Mouse (Mus musculus) liver, adult (tissue): ENCODE results near the gene Alg14.

ENCODE experiments used
- GATA4 ChIP-seq: IDR thresholded peaks from 2 replicates; pipeline ENCODE4 v1.6.1; 2014; ENCODE audit warnings: mild to moderate bottlenecking, low read length; ENCODE audit not compliant: insufficient replicate concordance

Alg14 gene

GRCm38 (mm10) chr3:121309896-121310714, 18.5 kb downstream of the Alg14 start:
- no peak for TF ChIP-seq GATA4

- no peak for TF ChIP-seq GATA4
Observed at GRCm38 (mm10) chr3:121312426-121312825, 20.9 kb downstream of the Alg14 start.

GRCm38 (mm10) chr3:121312979-121313378, 21.4 kb downstream of the Alg14 start:
- TF ChIP-seq GATA4, result no peak

- no peak for TF ChIP-seq GATA4
Observed at GRCm38 (mm10) chr3:121314149-121314548, 22.6 kb downstream of the Alg14 start.

GRCm38 (mm10) chr3:121315498-121315897, 23.9 kb downstream of the Alg14 start:
- no peak for TF ChIP-seq GATA4

GRCm38 (mm10) chr3:121319906-121320305, 28.3 kb downstream of the Alg14 start:
- TF ChIP-seq GATA4, result no peak

GRCm38 (mm10) chr3:121320896-121321295, 29.3 kb downstream of the Alg14 start:
- no peak for TF ChIP-seq GATA4

- TF ChIP-seq GATA4, result no peak
Observed at GRCm38 (mm10) chr3:121323371-121323770, 31.8 kb downstream of the Alg14 start.

GRCm38 (mm10) chr3:121327406-121327805, 35.8 kb downstream of the Alg14 start:
- no peak for TF ChIP-seq GATA4

- TF ChIP-seq GATA4, result no peak
Observed at GRCm38 (mm10) chr3:121329647-121330046, 38.1 kb downstream of the Alg14 start.

- TF ChIP-seq GATA4, result no peak
Observed at GRCm38 (mm10) chr3:121330244-121330646, 38.7 kb downstream of the Alg14 start.

GRCm38 (mm10) chr3:121336234-121336890, 44.8 kb downstream of the Alg14 start:
- TF ChIP-seq GATA4, result no peak

- TF ChIP-seq GATA4, result no peak
Observed at GRCm38 (mm10) chr3:121338687-121339086, 47.1 kb downstream of the Alg14 start.

GRCm38 (mm10) chr3:121340321-121340761, 48.8 kb downstream of the Alg14 start:
- peak; percentile 84 for TF ChIP-seq GATA4

GRCm38 (mm10) chr3:121343224-121343623, 51.7 kb downstream of the Alg14 start:
- TF ChIP-seq GATA4, result no peak
